Mouse (Mus musculus) T-helper 2 cell (primary cell): ENCODE data around the gene Abhd12.
"Not testable (repeated sequence)": the region's sequence is repeated elsewhere in the genome, so short reads cannot be mapped to it uniquely, and the experiment has no call there.

Experiments
- in situ Hi-C: fragments of 300-600 bp; cut with MboI, MseI; formaldehyde crosslinking; loops from one replicate; pipeline ENCODE4 v1.15.1; 2025; ENCODE audit warnings: high pct_unique_total_duplicates

Abhd12 gene

GRCm38 (mm10) chr2:150904272-150904935, at the start of gene Abhd12:
Gene Abhd12 (minus strand): TSS chr2:150904741.
- in situ Hi-C loops, result no loop called here

GRCm38 (mm10) chr2:150951201-150951600, 46.7 kb upstream of the Abhd12 start:
- in situ Hi-C loops, result loop anchor here (25.0 kb wide), 1 partner anchor 361 kb away; no protein-coding TSS in a partner anchor

- in situ Hi-C loops, result loop anchor here (25.0 kb wide), 1 partner anchor 362 kb away; no protein-coding TSS in a partner anchor
Observed at GRCm38 (mm10) chr2:150950056-150950455, 45.5 kb upstream of the Abhd12 start.

GRCm38 (mm10) chr2:150949652-150950051, 45.1 kb upstream of the Abhd12 start:
- in situ Hi-C loops, result loop anchor here (25.0 kb wide), 1 partner anchor 363 kb away; no protein-coding TSS in a partner anchor

- in situ Hi-C loops, result no loop called here
Observed at GRCm38 (mm10) chr2:150948786-150949185, 44.2 kb upstream of the Abhd12 start.

- in situ Hi-C loops, result not testable (repeated sequence)
Observed at GRCm38 (mm10) chr2:150947880-150948611, 43.5 kb upstream of the Abhd12 start.

GRCm38 (mm10) chr2:150947341-150947740, 42.8 kb upstream of the Abhd12 start:
- in situ Hi-C loops, result not testable (repeated sequence)

- in situ Hi-C loops, result no loop called here
Observed at GRCm38 (mm10) chr2:150944017-150944416, 39.5 kb upstream of the Abhd12 start.

GRCm38 (mm10) chr2:150934659-150935058, 30.1 kb upstream of the Abhd12 start:
- in situ Hi-C loops, result no loop called here

GRCm38 (mm10) chr2:150933482-150933881, 28.9 kb upstream of the Abhd12 start:
- in situ Hi-C loops, result no loop called here

- in situ Hi-C loops, result no loop called here
Observed at GRCm38 (mm10) chr2:150930806-150931205, 26.3 kb upstream of the Abhd12 start.

GRCm38 (mm10) chr2:150929156-150929555, 24.6 kb upstream of the Abhd12 start:
- in situ Hi-C loops, result no loop called here

- in situ Hi-C loops, result no loop called here
Observed at GRCm38 (mm10) chr2:150927038-150927720, 22.6 kb upstream of the Abhd12 start.

GRCm38 (mm10) chr2:150923505-150923904, 19.0 kb upstream of the Abhd12 start:
- in situ Hi-C loops, result no loop called here

- in situ Hi-C loops, result no loop called here
Observed at GRCm38 (mm10) chr2:150923026-150923425, 18.5 kb upstream of the Abhd12 start.

- in situ Hi-C loops, result no loop called here
Observed at GRCm38 (mm10) chr2:150922165-150922564, 17.6 kb upstream of the Abhd12 start.

- in situ Hi-C loops, result no loop called here
Observed at GRCm38 (mm10) chr2:150921697-150922096, 17.2 kb upstream of the Abhd12 start.

- in situ Hi-C loops, result no loop called here
Observed at GRCm38 (mm10) chr2:150920543-150920942, 16.0 kb upstream of the Abhd12 start.

GRCm38 (mm10) chr2:150918720-150919119, 14.2 kb upstream of the Abhd12 start:
- in situ Hi-C loops, result no loop called here

GRCm38 (mm10) chr2:150915786-150916185, 11.2 kb upstream of the Abhd12 start:
- in situ Hi-C loops, result no loop called here

- in situ Hi-C loops, result no loop called here
Observed at GRCm38 (mm10) chr2:150914781-150915515, 10.4 kb upstream of the Abhd12 start.
